Mouse (Mus musculus) kidney, embryonic 16.5 days (tissue): ENCODE results near the gene Rbmx2. TPM values are rescaled to one million over a fixed set of nuclear protein-coding genes. Genes with fewer than 3 reads are reported as not detected.
A peak's percentile ranks its signal among the peaks of the same experiment; 100 is the strongest.

Experiments
- ATAC-seq: fragments of 200-750 bp; cut with Nextera tagmentation; 2 replicates; pipeline ENCODE4 v1.8.0; 2017; ENCODE audit warnings: moderate TSS enrichment; ENCODE audit not compliant: low FRiP score, low TSS enrichment
- H3K27ac ChIP-seq: fragments of 300-500 bp; sonication (generic); 2 replicates; pipeline ENCODE4 v1.5.1; 2014; ENCODE audit warnings: low read length
- H3K27me3 ChIP-seq: fragments of 300-500 bp; sonication (generic); 2 replicates; pipeline ENCODE4 v1.6.1; 2014; ENCODE audit warnings: low read length, control low read depth, mixed read lengths; ENCODE audit not compliant: insufficient read depth
- H3K36me3 ChIP-seq: fragments of 300-500 bp; sonication (generic); 2 replicates; pipeline ENCODE4 v1.6.1; 2014; ENCODE audit warnings: low read length, control low read depth, mixed read lengths; ENCODE audit not compliant: insufficient read depth
- H3K4me1 ChIP-seq: fragments of 300-500 bp; sonication (generic); 2 replicates; pipeline ENCODE4 v1.6.1; 2014; ENCODE audit warnings: low read length, control low read depth, mixed read lengths; ENCODE audit not compliant: insufficient read depth
- H3K4me2 ChIP-seq: fragments of 300-500 bp; sonication (generic); replicated peaks from 2 replicates; pipeline ENCODE4 v1.6.1; 2014; ENCODE audit warnings: low read depth, low read length
- H3K4me3 ChIP-seq: fragments of 300-500 bp; sonication (generic); 2 replicates; pipeline ENCODE4 v1.5.1; 2014; ENCODE audit warnings: mild to moderate bottlenecking, low read length
- H3K9ac ChIP-seq: fragments of 300-500 bp; sonication (generic); replicated peaks from 2 replicates; pipeline ENCODE4 v1.6.1; 2014; ENCODE audit warnings: low read length
- H3K9me3 ChIP-seq: fragments of 300-500 bp; sonication (generic); 2 replicates; pipeline ENCODE4 v1.6.1; 2016; ENCODE audit warnings: low read length, control low read depth
- WGBS: fragments of 180-500 bp; shearing (Covaris S2); extraction: QIAGEN DNeasy Blood & Tissue Kit; methylation state at CpG from one replicate; pipeline ENCODE4 v1.1.7; 2014; 5-methylcytosine and 5-hydroxymethylcytosine counted together
- polyA plus RNA-seq: library from polyadenylated mRNA; unstranded; fragments of >200 nt; fragmentation: Nextera tagmentation; extraction: Ambion mirVana; gene quantifications from 2 replicates; pipeline ENCODE4 v1.2.1, GENCODE M21; 2015

The Rbmx2 gene
- polyA plus RNA-seq = 20.7 and 22.0 TPM in 2 replicates

GRCm38 (mm10) chrX:48694864-48695371 lies at the start of gene Rbmx2:
TSS of gene Rbmx2 (plus strand) at chrX:48695004.
- Histone ChIP-seq H3K9ac (peak within 1 kb of the TSS; percentile 72), H3K27me3 (no peaks in the 10 kb centered on the region), H3K4me2 (peak within 1 kb of the TSS; percentile 56), H3K4me1 (0 out of 2 replicates have a peak, but pooled peaks cover 3% of the 10 kb centered on the region), H3K27ac (no peak within 1 kb of the TSS), H3K4me3 (peak within 1 kb of the TSS; percentile 63), H3K36me3 (0 out of 2 replicates have a peak, but pooled peaks cover 6% of the 10 kb centered on the region), H3K9me3 (no peaks in the 10 kb centered on the region)
- ATAC-seq = peak; percentile 98
- 13% methylated on average over 41 of the region's 42 CpGs for WGBS

- ATAC-seq = peak; percentile 67; the same call in 1 of the 2 replicates
- no peaks in the 10 kb centered on the region for H3K9me3 ChIP-seq
- H3K4me2 ChIP-seq = no peak overlapping the region
- H3K27ac ChIP-seq = no peak overlapping the region
- 28% methylated on average over 6 of the region's 6 CpGs for WGBS
- H3K4me3 ChIP-seq = no peak overlapping the region
- H3K36me3 ChIP-seq = no peaks in the 10 kb centered on the region
- H3K9ac ChIP-seq = no peak overlapping the region
- H3K4me1 ChIP-seq = no peaks in the 10 kb centered on the region
- H3K27me3 ChIP-seq = no peaks in the 10 kb centered on the region
Observed at GRCm38 (mm10) chrX:48666807-48667206, 28.0 kb upstream of the Rbmx2 start.

- ATAC-seq = no peak
- H3K4me3 ChIP-seq = no peak overlapping the region
- WGBS = 63% methylated on average over 3 of the region's 3 CpGs
Observed at GRCm38 (mm10) chrX:48669588-48669987, 25.2 kb upstream of the Rbmx2 start.

GRCm38 (mm10) chrX:48671714-48672113 lies 23.1 kb upstream of the Rbmx2 start:
- Histone ChIP-seq H3K4me1 (no peaks in the 10 kb centered on the region), H3K27me3 (no peaks in the 10 kb centered on the region), H3K9ac (no peak overlapping the region), H3K9me3 (no peaks in the 10 kb centered on the region), H3K4me3 (no peak overlapping the region), H3K27ac (no peak overlapping the region), H3K4me2 (no peak overlapping the region), H3K36me3 (no peaks in the 10 kb centered on the region)
- no peak for ATAC-seq
- 49% methylated on average over 3 of the region's 3 CpGs for WGBS

More at GRCm38 (mm10) chrX:48669588-48669987, 25.2 kb upstream of the Rbmx2 start:
- Histone ChIP-seq H3K4me2 (no peak overlapping the region), H3K27ac (no peak overlapping the region), H3K36me3 (no peaks in the 10 kb centered on the region), H3K9ac (no peak overlapping the region), H3K27me3 (no peaks in the 10 kb centered on the region), H3K9me3 (no peaks in the 10 kb centered on the region), H3K4me1 (no peaks in the 10 kb centered on the region)

GRCm38 (mm10) chrX:48674171-48674570 lies 20.6 kb upstream of the Rbmx2 start, which contains the start of gene Gpr119:
TSS of gene Gpr119 (minus strand) at chrX:48674478.
- no peak within 1 kb of the TSS for H3K27ac ChIP-seq
- H3K4me1 ChIP-seq = no peaks in the 10 kb centered on the region
- no peak within 1 kb of the TSS for H3K9ac ChIP-seq
- no peak within 1 kb of the TSS for H3K4me3 ChIP-seq
- no peaks in the 10 kb centered on the region for H3K36me3 ChIP-seq
- ATAC-seq = no peak
- no peaks in the 10 kb centered on the region for H3K9me3 ChIP-seq
- H3K27me3 ChIP-seq = no peaks in the 10 kb centered on the region
- WGBS = 64% methylated on average over 4 of the region's 4 CpGs
- H3K4me2 ChIP-seq = no peak within 1 kb of the TSS

GRCm38 (mm10) chrX:48683451-48683850 lies 11.4 kb upstream of the Rbmx2 start:
- H3K36me3 ChIP-seq = no peaks in the 10 kb centered on the region
- no peaks in the 10 kb centered on the region for H3K4me1 ChIP-seq
- no peaks in the 10 kb centered on the region for H3K27me3 ChIP-seq
- no peaks in the 10 kb centered on the region for H3K9me3 ChIP-seq
- no peak overlapping the region for H3K27ac ChIP-seq
- 14% methylated on average over 3 of the region's 3 CpGs for WGBS
- H3K4me2 ChIP-seq = no peak overlapping the region
- H3K4me3 ChIP-seq = no peak overlapping the region
- no peak for ATAC-seq
- no peak overlapping the region for H3K9ac ChIP-seq

- Histone ChIP-seq H3K36me3 (no peaks in the 10 kb centered on the region), H3K9ac (no peak overlapping the region), H3K4me3 (no peak overlapping the region), H3K27ac (no peak overlapping the region), H3K27me3 (no peaks in the 10 kb centered on the region), H3K4me2 (no peak overlapping the region), H3K4me1 (no peaks in the 10 kb centered on the region), H3K9me3 (no peaks in the 10 kb centered on the region)
- ATAC-seq = no peak
- WGBS = 75% methylated on average over 5 of the region's 5 CpGs
Observed at GRCm38 (mm10) chrX:48683857-48684256, 10.9 kb upstream of the Rbmx2 start.

- Histone ChIP-seq H3K4me1 (0 out of 2 replicates have a peak, but pooled peaks cover 3% of the 10 kb centered on the region), H3K4me2 (peak overlapping the region; percentile 45), H3K9ac (no peak overlapping the region), H3K27me3 (no peaks in the 10 kb centered on the region), H3K36me3 (0 out of 2 replicates have a peak, but pooled peaks cover 6% of the 10 kb centered on the region), H3K9me3 (no peaks in the 10 kb centered on the region), H3K27ac (no peak overlapping the region), H3K4me3 (peak overlapping the region; percentile 63)
- peak; percentile 85 for ATAC-seq
- WGBS = 24% methylated on average over 6 of the region's 6 CpGs
Observed at GRCm38 (mm10) chrX:48694460-48694859, 344 bp upstream of the Rbmx2 start.

- no peaks in the 10 kb centered on the region for H3K4me1 ChIP-seq
- no peak overlapping the region for H3K4me3 ChIP-seq
- no peaks in the 10 kb centered on the region for H3K9me3 ChIP-seq
- WGBS = 85% methylated on average over 10 of the region's 10 CpGs
- no peaks in the 10 kb centered on the region for H3K27me3 ChIP-seq
- H3K27ac ChIP-seq = no peak overlapping the region
- H3K4me2 ChIP-seq = no peak overlapping the region
- 0 out of 2 replicates have a peak, but pooled peaks cover 4% of the 10 kb centered on the region for H3K36me3 ChIP-seq
- H3K9ac ChIP-seq = no peak overlapping the region
- ATAC-seq = no peak
Observed at GRCm38 (mm10) chrX:48709701-48710100, 14.9 kb downstream of the Rbmx2 start.

GRCm38 (mm10) chrX:48712846-48713245 lies 18.0 kb downstream of the Rbmx2 start:
- H3K27ac ChIP-seq = no peak overlapping the region
- no peak for ATAC-seq
- no peaks in the 10 kb centered on the region for H3K9me3 ChIP-seq
- H3K9ac ChIP-seq = no peak overlapping the region
- H3K4me3 ChIP-seq = no peak overlapping the region
- no peak overlapping the region for H3K4me2 ChIP-seq
- 87% methylated on average over 8 of the region's 8 CpGs for WGBS
- 0 out of 2 replicates have a peak, but pooled peaks cover 4% of the 10 kb centered on the region for H3K36me3 ChIP-seq
- no peaks in the 10 kb centered on the region for H3K27me3 ChIP-seq
- H3K4me1 ChIP-seq = no peaks in the 10 kb centered on the region
